Mouse (Mus musculus) Muller cell, postnatal 12 days (primary cell): ENCODE results near the gene Creb1.

Source experiments
- DNase-seq: peaks from one replicate; pipeline ENCODE4 v3.0.0-alpha.2; 2015; ENCODE audit errors: inconsistent ontology term

Gene Creb1

DNA sequence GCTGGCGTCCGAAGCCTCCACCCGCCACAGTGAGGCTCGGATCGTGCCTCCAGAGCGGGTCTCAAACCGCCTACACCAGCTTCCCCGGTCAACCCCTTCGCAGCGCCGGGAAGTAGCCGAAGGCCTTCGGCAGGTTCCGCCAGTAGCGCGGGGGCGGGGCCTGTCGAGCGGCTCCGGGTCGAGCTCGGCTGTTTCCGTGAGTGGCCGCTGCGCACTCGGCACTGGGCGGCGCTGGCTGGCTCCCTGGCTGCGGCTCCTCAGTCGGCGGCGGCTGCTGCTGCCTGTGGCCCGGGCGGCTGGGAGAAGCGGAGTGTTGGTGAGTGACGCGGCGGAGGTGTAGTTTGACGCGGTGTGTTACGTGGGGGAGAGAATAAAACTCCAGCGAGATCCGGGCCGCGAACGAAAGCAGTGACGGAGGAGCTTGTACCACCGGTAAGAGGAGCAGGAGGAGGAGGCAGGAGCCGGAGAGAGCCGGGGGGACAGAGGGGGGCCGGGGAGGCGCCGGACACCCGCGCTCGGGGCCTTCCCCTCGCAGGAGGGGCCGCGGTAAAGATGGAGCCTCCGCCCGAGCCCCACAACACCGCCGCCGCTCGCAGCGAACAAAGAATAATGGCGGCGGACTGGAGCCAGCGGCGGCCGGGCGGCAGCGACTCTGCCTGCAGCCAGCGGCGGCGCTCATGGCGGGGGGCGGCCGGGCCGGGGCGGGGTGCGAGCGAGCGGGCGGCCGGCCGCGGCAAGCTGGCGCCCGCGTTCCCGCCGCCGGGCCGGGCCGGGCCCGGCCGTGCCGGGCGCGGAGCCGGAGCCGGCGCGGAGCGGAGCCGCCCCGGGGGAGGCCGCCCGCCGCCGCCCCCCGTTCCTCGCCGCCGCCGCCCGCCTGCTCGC lies at the start of gene Creb1:
Gene Creb1, plus strand, starts transcription at position 57 of the 882 bp plus-strand sequence.
- DNase-seq: peak; percentile 99

DNA sequence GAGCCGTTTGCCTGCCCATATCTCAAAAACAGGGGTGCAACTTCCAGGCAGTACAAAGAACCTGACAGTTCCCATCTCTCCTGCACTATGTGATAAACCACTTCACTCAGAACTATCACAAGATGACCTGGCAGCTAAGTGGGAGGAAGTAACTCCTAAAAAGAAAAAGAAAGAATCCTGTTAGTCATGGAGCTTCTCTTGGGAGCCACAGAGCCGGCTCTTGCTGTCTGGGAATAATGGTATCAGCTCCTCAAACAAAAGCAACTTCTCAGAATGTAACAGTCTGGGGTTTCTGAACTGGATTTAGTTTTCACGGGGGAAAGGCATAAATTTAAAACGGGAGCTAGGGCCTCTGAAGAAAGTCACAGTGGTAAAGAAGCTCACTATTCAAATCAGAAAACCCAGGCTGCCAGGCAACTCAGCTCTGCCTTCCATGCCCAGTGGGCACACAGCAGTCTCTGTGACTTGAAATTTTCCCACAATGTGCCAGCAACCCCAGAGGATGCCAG lies 43.9 kb upstream of the Creb1 start:
- no peak for DNase-seq

DNA sequence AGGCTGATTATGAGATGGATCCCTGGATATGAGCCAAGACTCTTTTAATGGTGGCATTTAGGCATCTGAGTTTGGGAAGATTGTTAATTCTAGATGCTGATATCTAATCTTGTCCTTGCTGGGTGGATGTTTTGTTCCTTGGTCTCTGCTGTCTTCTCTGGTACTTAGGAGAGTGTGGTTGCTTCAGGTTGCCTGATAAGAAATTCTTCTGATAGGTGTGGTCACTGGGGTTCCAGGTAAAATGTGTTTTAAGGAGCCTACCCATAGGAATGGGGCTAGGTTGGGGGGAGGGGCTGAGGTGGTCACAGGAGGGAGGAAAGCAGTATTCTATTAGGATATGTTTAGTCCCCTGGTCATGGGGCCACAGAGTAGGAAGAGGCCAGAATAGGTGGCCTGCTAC lies 35.6 kb upstream of the Creb1 start:
- DNase-seq: no peak

DNA sequence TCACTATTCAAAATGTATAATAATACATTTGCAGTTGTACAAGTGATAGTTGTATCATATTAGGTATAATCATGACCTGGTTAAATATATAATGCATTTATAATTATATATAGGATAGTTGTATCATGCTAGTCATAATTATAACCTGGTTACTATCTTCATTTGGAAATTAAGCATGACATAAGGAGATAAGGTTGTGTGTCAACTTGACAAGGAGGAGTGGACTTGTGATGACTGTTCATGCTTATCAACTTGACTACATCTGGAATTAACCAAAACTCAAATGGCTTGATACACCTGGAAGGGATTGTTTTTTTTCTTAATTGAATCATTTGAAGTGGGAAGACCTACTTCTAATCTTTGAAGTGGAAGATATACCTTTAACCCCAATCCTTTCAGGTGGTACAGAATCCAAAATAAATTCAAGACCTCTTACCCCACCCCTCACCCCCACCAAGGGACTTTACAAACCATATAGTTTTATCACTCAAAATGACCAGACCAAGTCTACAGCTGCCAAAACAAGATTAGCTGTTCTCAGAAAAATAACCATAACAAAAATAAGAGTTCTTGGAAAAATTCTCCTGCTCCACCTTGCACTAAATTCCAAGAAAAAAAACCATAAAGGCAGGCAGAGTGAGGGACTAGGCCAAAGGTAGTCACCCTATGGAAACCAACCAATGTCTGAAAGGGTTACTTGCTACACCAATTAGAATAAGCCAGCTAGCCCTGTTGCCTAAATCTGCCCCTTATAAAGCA lies 30.9 kb upstream of the Creb1 start:
- no peak for DNase-seq

DNA sequence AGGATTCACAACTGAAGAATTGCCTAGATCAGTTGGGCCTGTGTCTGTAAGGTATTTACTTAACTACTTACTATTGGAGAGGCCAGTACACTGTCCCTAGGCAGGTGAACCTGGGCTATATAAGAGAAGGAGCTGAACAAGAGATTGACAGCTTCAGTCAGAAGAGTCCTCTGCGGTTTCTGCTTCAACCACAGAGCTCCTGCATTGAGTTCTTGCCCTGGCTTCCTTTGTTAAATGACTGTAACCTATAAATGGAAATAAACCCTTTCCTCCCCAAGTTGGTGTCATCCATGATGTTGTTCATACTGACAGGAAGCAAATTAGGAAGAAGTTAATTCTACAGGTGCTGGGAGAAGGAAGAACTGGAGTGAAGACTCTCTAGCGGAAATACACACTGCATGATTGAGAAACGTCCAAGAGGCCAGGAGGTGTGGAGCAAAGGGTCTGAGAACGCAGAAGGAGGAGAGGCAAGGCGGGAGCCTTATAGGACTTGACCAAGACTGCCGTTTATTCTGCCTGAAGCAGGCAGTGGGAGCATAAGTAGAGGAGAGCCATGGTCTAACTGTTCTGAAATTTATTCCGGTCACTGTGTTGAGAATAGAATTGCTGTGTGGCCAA lies 23.9 kb upstream of the Creb1 start:
- no peak for DNase-seq

GRCm38 (mm10) chr1:64509678-64510077 lies 22.8 kb upstream of the Creb1 start:
- peak; percentile 51 for DNase-seq

DNA sequence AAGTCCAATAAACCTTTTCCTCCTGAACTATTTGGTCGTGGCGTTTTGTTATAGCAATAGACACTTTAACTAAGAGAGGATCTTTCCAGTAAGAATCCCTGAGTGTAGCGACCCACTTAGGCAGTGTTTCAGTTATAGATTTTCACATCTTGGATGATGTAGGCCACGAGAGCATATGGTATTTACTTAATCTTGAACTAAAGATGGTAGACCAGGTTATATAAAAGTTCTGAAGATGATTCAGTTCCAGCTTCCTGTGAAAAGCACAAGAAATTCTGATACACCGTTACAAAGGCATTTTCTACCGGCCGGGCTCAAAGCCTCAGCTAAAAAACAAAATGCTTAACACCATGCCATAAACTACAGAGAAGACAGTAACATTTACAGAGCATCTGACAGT lies 18.3 kb upstream of the Creb1 start:
- no peak for DNase-seq

- DNase-seq: no peak
Observed at GRCm38 (mm10) chr1:64516593-64516992, 15.9 kb upstream of the Creb1 start.

- DNase-seq: no peak
Observed at GRCm38 (mm10) chr1:64518480-64518879, 14.0 kb upstream of the Creb1 start.

DNA sequence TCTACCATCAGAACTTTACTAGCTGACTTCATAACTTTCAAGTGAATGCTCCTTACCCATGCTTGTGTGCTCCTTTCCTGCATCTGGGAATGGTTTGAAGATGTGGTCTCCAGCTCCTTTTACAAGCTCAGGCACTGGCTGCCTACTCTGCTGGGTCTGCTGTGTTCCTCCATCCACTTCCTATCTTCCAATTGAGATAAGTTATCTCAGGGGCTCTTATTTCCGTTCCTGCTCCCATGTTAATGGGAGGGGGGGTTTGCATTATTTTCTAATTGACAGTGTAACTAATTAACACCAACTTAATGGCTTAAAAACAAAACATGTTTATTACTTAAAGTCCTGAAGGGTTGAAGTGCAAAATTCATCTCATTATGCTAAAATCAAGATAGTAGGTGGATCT lies 13.1 kb upstream of the Creb1 start:
- DNase-seq: no peak

GRCm38 (mm10) chr1:64519901-64520300 lies 12.5 kb upstream of the Creb1 start:
- no peak for DNase-seq

- no peak for DNase-seq
Observed at GRCm38 (mm10) chr1:64521734-64522133, 10.7 kb upstream of the Creb1 start.

DNA sequence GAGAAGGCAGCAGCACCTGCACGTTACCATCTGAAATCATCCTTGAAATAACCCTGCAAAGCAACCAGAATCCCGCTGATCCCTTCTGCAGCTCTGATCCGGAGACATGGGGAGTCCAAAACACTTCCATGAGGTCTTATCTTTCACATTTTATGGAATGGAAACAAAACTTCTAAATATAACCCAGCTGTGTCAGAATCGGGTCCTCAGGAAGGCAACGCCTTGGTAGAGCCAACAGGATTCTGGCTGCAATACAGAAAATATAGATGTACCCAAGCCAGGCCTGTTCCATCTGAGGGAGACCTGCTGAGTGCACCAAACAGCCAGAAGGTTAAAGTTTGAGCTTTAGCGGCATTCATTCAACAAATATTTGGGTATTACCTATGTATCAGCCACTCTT lies 9.8 kb upstream of the Creb1 start:
- DNase-seq: no peak

DNA sequence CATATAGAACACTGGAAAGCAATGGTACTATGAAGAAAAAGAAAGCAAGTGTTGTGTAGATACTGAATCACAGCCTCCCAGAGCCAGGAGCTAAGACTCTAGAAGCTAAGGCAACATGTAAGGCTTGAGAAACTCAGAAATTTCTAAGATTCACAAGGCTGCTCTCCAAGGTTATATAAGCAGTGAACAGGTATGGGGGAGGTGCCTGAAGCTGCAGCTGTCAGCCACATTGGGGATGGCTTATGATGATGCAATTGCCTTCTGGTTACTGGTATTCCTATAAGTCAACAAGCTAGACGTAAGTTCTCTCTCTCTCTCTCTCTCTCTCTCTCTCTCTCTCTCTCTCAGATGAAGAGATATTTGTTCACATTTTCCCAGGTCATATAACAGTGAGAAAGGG lies 9.3 kb upstream of the Creb1 start:
- no peak for DNase-seq

DNA sequence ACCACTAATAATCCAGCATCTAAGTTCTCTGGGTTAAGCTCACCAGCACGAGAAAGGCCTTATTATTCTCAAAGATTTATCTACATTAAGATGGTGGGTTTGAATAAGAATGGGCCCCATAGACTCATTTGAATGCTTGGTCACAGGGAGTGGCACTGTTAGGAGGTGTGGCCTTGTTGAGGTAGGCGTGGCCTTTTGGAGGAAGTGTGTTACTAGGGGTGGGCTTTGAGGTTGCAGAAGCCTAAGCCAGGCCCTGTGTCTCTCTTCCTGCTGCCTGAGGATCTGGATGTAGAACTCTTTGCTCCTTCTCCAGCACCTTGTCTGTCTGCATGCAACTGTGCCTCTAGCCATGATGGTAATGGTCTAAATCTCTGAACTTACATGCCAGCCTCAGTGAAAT lies 7.8 kb upstream of the Creb1 start:
- no peak for DNase-seq

DNA sequence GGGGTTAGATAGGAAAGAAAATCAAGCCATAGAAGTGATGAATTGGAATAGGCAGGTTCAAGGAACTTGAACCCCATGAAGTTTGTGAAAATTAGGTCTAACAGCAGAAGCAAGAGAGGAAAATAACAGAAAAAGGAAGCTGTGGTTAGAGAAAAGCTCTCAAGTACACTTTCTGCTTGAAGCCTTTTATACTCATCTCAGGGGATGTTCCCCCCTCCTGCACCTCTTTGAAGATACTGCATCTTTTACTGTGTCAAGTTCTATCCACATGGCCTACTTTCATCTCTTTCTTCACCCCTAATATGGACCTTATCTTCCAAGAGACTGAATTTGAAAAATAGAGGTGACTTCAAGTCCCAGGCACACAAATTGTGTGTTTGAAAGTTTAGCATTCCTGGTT lies 4.8 kb upstream of the Creb1 start:
- no peak for DNase-seq

GRCm38 (mm10) chr1:64529781-64530315 lies 2.6 kb upstream of the Creb1 start:
- DNase-seq: no peak

GRCm38 (mm10) chr1:64531548-64531947 lies 897 bp upstream of the Creb1 start:
- DNase-seq: no peak

DNA sequence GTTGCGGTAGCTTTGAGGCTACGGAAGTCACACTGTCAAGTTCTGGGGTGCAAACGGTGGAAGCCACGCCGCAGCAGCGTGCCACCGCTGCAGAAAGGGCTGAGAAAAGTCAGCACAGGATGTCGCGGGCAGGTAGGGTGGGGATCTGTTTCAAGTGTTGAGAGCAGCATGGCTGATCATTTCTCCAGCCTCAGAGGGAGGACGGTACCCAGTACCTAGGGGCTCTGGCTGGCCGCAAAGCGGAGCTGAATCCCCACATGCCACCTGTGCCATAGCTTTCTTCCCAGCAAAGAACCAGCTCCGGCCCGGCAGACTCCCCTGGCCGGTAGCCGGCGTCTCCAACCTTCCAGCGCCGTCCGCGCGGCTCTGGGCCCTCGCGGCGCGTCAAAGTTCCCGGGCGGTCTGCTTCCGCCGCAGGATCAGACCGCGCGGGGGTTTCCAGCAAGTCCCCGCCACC lies 350 bp upstream of the Creb1 start:
- no peak for DNase-seq

GRCm38 (mm10) chr1:64533471-64534443 lies 1.3 kb downstream of the Creb1 start:
- peak; percentile 42 for DNase-seq
